Mouse (Mus musculus) frontal cortex, adult 2 months (tissue): ENCODE data around the gene Cldn3. TPM values are rescaled to one million over a fixed set of nuclear protein-coding genes. Genes with fewer than 3 reads are reported as not detected.

Source experiments
- DNase-seq, 2 experiments: peaks; one replicate each; pipeline ENCODE4 v3.0.0; 2022; ENCODE audit warnings: low spot score in 1 of 2; ENCODE audit errors: extremely low spot score in 1 of 2
- polyA plus RNA-seq: library from polyadenylated mRNA; depleted of rRNA; stranded (reverse); fragments of >200 nt; gene quantifications from 2 replicates; pipeline ENCODE4 v1.2.3, GENCODE M21; 2012; rRNA removed

Gene Cldn3
- polyA plus RNA-seq, 1 experiment: 0.34 TPM

- DNase-seq: peak in 1 of 2 experiments; percentile 83
Measured at GRCm38 (mm10) chr5:135029007-135029854, 43.2 kb downstream of the Cldn3 start.

- DNase-seq: no peak
Measured at GRCm38 (mm10) chr5:135032581-135032980, 46.6 kb downstream of the Cldn3 start.

- DNase-seq: no peak
Measured at GRCm38 (mm10) chr5:135034593-135034992, 48.6 kb downstream of the Cldn3 start.

- peak in 1 of 2 experiments; percentile 79 for DNase-seq
Measured at GRCm38 (mm10) chr5:135035608-135036359, 49.8 kb downstream of the Cldn3 start.

Other genes starting within 250 kb of the Cldn3 start
- gene Eln, start 238.9 kb upstream of the Cldn3 start, polyA plus RNA-seq: 11.8 and 12.2 TPM in 2 replicates
- not detected in 2 replicates for gene Tmem270, start 79.5 kb upstream of the Cldn3 start, polyA plus RNA-seq
- not detected in 2 replicates for gene Cldn13, start 70.7 kb upstream of the Cldn3 start, polyA plus RNA-seq
- 14.0 and 14.9 TPM in 2 replicates for gene Mettl27, start 53.8 kb upstream of the Cldn3 start, polyA plus RNA-seq
- gene Cldn4, start 39.3 kb upstream of the Cldn3 start, polyA plus RNA-seq: 0.08 and 0.32 TPM in 2 replicates
- 68.4 and 80.5 TPM in 2 replicates for gene Abhd11, start 22.9 kb downstream of the Cldn3 start, polyA plus RNA-seq
- 345 and 362 TPM in 2 replicates for gene Stx1a, start 37.3 kb downstream of the Cldn3 start, polyA plus RNA-seq
- 49.4 and 55.7 TPM in 2 replicates for gene Dnajc30, start 78.0 kb downstream of the Cldn3 start, polyA plus RNA-seq
- gene Bud23, start 78.7 kb downstream of the Cldn3 start, polyA plus RNA-seq: 75.7 and 79.1 TPM in 2 replicates
- gene Vps37d, start 92.1 kb downstream of the Cldn3 start, polyA plus RNA-seq: 25.7 and 28.9 TPM in 2 replicates
- gene Mlxipl, start 103.7 kb downstream of the Cldn3 start, polyA plus RNA-seq: 4.6 and 6.0 TPM in 2 replicates
- gene Tbl2, start 163.4 kb downstream of the Cldn3 start, polyA plus RNA-seq: 9.5 and 10.7 TPM in 2 replicates
- gene Bcl7b, start 182.1 kb downstream of the Cldn3 start, polyA plus RNA-seq: 42.2 TPM in 2 replicates
- 62.8 and 64.8 TPM in 2 replicates for gene Baz1b, start 201.1 kb downstream of the Cldn3 start, polyA plus RNA-seq